Comparison of ENCODE assay signal across 14 mouse cellular contexts in the genomic region with DNA sequence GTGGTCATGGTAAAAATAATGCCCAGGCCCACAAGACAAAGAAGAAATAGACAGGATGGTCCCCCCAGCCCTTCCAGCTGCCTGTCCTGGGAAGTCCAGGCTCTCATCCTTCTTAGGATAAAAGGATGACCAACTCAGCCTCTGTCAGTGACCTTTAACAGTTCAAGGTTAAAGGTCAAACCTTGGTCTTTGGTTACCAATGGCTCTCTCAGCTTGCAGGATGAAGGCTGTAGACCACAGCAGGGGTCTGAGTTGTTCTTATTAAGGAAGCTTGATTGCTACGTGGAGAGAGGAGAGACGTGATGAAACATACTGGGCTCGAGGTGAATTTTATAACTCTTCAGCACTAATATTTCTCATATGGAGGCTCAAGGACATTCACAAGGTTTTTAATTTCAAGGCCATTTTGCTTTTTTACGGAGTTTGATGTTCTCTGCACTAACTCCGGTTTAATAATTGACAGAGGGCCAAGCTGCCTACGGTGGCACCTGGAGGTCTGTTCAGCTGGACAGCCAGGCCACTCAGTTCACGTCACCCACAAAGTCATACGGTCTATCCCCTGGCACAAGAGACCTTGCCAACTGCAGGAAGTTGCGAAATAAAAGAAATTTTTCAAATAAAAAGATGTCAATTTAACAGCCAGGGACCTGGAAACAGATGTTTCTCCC. TPM values are rescaled to one million over a fixed set of nuclear protein-coding genes. Genes with fewer than 3 reads are reported as not detected.
DNase-seq lines count a peak whose midpoint lies in the region; ATAC-seq and TF ChIP-seq lines count a peak whose summit lies in the region.
"Had no signal": no experiment of that assay in that cellular context is flagged by ENCODE, and none has a peak within 500 bp of the region (broad histone marks: within the 10 kb centered on the region; RNA-seq: fewer than 3 reads in every experiment).

No protein-coding gene starts in this region.

- no peaks in the 10 kb centered on the region for H3K36me3 ChIP-seq in stomach, embryonic 15.5 days
- no peaks in the 10 kb centered on the region for H3K36me3 ChIP-seq in stomach, postnatal 0 days (ENCODE audit: control insufficient read depth, insufficient read depth, low read length)
- H3K36me3 ChIP-seq: embryonic facial prominence, embryonic 13.5 days had no signal

- intact Hi-C loops in heart, postnatal 14 days (cut with DNase I): no loop called here

- DNase-seq in adrenal gland, adult 2 months: peak; percentile 44
- no peak for DNase-seq in adrenal gland, adult 8-10 months
- DNase-seq in stomach, postnatal 0 days (ENCODE audit: low spot score): no peak
- DNase-seq in kidney, postnatal 36 days: peak; percentile 46 to 75
- DNase-seq in urinary bladder, postnatal 25 days (ENCODE audit: low spot score): no peak
- no peak for DNase-seq in heart, postnatal 14 days
- DNase-seq: lung, adult 2 months; midbrain, embryonic 14.5 days had no signal

- 63% methylated on average over 9 of the region's 9 CpGs for WGBS in stomach, embryonic 15.5 days
- WGBS in stomach, postnatal 0 days: 63% methylated on average over 9 of the region's 9 CpGs

- H3K9ac ChIP-seq in stomach, embryonic 15.5 days: no peak overlapping the region
- no peak overlapping the region for H3K9ac ChIP-seq in stomach, postnatal 0 days (ENCODE audit: low read length)
- H3K9ac ChIP-seq: embryonic facial prominence, embryonic 13.5 days; hindbrain, embryonic 14.5 days had no signal

- H3K9me3 ChIP-seq in stomach, embryonic 15.5 days: no peaks in the 10 kb centered on the region
- no peaks in the 10 kb centered on the region for H3K9me3 ChIP-seq in stomach, postnatal 0 days (ENCODE audit: control insufficient read depth, low read length)
- H3K9me3 ChIP-seq: embryonic facial prominence, embryonic 13.5 days had no signal

- H3K4me2 ChIP-seq in stomach, embryonic 15.5 days: no peak overlapping the region
- no peak overlapping the region for H3K4me2 ChIP-seq in stomach, postnatal 0 days (replicated peaks; ENCODE audit: low read depth)
- H3K4me2 ChIP-seq: embryonic facial prominence, embryonic 13.5 days; hindbrain, embryonic 14.5 days had no signal

- no peak overlapping the region for H3K4me3 ChIP-seq in stomach, embryonic 15.5 days (replicated peaks)
- no peak overlapping the region for H3K4me3 ChIP-seq in stomach, postnatal 0 days (ENCODE audit: low read depth, low read length)
- H3K4me3 ChIP-seq: embryonic facial prominence, embryonic 13.5 days had no signal

- ATAC-seq in stomach, embryonic 15.5 days (ENCODE audit: insufficient read depth, low FRiP score, low read depth): peak; percentile 71; the same call in 1 of the 2 replicates
- ATAC-seq in stomach, postnatal 0 days (ENCODE audit: low FRiP score, low TSS enrichment): no peak
- ATAC-seq in erythroid progenitor cell, adult 5-6 weeks (replicated peaks; ENCODE audit: low FRiP score, poor library complexity, severe bottlenecking): no peak
- ATAC-seq: activated CD4-positive, CD25-positive, alpha-beta regulatory T cell, adult 4 months; forebrain, embryonic 16.5 days had no signal

- H3K27ac ChIP-seq in stomach, embryonic 15.5 days: no peak overlapping the region
- H3K27ac ChIP-seq in stomach, postnatal 0 days (replicated peaks): no peak overlapping the region
- H3K27ac ChIP-seq: embryonic facial prominence, embryonic 13.5 days; hindbrain, embryonic 14.5 days had no signal

- H3K4me1 ChIP-seq in stomach, embryonic 15.5 days: no peaks in the 10 kb centered on the region
- H3K4me1 ChIP-seq in stomach, postnatal 0 days (replicated peaks; ENCODE audit: control insufficient read depth, insufficient read depth): no peaks in the 10 kb centered on the region

- no peak for TF ChIP-seq EP300 in stomach, postnatal 0 days (optimal IDR thresholded peaks at IDR 0.05)

- no peak for TF ChIP-seq CTCF in stomach, postnatal 0 days (IDR thresholded peaks at IDR 0.05; ENCODE audit: low read depth)

- no peaks in the 10 kb centered on the region for H3K27me3 ChIP-seq in stomach, embryonic 15.5 days (replicated peaks)
- no peaks in the 10 kb centered on the region for H3K27me3 ChIP-seq in stomach, postnatal 0 days (ENCODE audit: control insufficient read depth, insufficient read depth, low read length)

RNA-seq across cellular contexts. Expression of gene Pkdcc, which starts 36.5 kb away (rescaled TPM):
- 10 to 100 TPM; 48.7 to 77.8 TPM for total RNA-seq in adrenal gland, adult 2 months (2021)
- polyA plus RNA-seq in adrenal gland, adult 2 months (2012; rRNA removed): 437 and 633 TPM in 2 replicates
- 100 to 1,000 TPM in 2 of 4 experiments, 10 to 100 TPM in 2; 43.0 to 255 (median 85.3) TPM for total RNA-seq in adrenal gland, adult 8-10 months (2022)
- polyA plus RNA-seq in stomach, embryonic 15.5 days (2015; fragmentation: Nextera tagmentation; extraction: Ambion mirVana): 24.6 and 29.7 TPM in 2 replicates
- polyA plus RNA-seq in stomach, postnatal 0 days (2015; fragmentation: Nextera tagmentation; extraction: Ambion mirVana): 10.3 and 14.1 TPM in 2 replicates
- total RNA-seq in erythroid progenitor cell, adult 5-6 weeks (2015; ENCODE audit: low replicate concordance): not detected in 2 replicates
- total RNA-seq in erythroid progenitor cell, adult 5-6 weeks (2017; ENCODE audit: low replicate concordance): 0.68 and 1.4 TPM in 2 replicates
- 10 to 100 TPM; 34.7 to 37.8 TPM for total RNA-seq in heart, postnatal 14 days (2021)

Comparison
In these comparisons a context has a peak if more than half of its experiments do, and no peak if none do; other contexts are left out.
1. DNase-seq: peak in adrenal gland, adult 2 months (single experiment) and kidney, postnatal 36 days (2 of 2); none in adrenal gland, adult 8-10 months (single experiment), stomach, postnatal 0 days (single experiment), urinary bladder, postnatal 25 days (single experiment) and heart, postnatal 14 days (0 of 2).
2. RNA of gene Pkdcc, which starts 36.5 kb away (total RNA-seq): 43.0 to 255 TPM in adrenal gland, adult 8-10 months, 48.7 to 77.8 TPM in adrenal gland, adult 2 months and 34.7 to 37.8 TPM in heart, postnatal 14 days; 0.68 to 1.4 TPM in erythroid progenitor cell, adult 5-6 weeks; every median in the first group is over 10 times any median in the second.